Mouse (Mus musculus) adrenal gland, adult 8-10 months (tissue): Measurements from ENCODE around the gene Usp35. TPM values are rescaled to one million over a fixed set of nuclear protein-coding genes. Genes with fewer than 3 reads are reported as not detected.

Source experiments
- DNase-seq: peaks from one replicate; pipeline ENCODE4 v3.0.0; 2022
- total RNA-seq, 4 experiments: library from RNA; stranded (reverse); gene quantifications; 2 replicates each; pipeline ENCODE4 v1.2.4; 2022

The Usp35 gene
- total RNA-seq, 4 experiments from 2014 or later, result 10.8 to 29.5 (median 17.7) TPM

DNA sequence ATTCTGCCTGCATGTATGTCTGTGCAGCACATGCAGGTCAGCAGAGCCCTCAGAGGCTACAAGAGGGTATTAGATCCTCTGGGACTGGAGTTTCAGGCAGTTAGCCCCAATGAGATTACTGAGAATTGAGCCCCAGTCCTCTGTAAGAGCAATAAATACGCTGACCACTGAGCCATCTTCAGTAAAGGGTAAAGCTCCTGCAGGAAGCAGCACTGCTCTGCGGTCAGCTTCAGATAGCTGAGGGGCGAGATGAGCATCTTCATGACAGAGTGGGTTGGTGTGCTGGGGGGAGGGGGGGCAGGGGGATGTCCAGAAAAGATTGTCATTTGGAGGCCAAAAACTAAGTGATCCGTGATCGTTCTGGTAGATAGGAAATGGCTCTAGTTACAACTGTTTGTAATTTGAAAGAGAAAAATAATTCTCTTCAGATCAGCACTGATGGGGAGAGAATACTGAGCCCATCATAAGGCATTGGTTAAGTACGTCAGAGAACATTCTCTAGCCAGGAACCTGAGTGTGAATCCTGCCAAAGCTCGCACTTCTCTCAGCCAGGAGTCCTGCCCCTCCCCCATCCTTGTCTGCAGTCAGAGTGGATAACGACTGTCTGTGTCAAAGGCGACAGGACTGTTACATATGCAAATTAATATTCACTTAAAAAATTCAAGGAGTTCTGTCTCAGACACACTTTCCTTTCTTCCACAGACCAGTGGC is 14.4 kb upstream of the Usp35 start:
- DNase-seq, result no peak

DNA sequence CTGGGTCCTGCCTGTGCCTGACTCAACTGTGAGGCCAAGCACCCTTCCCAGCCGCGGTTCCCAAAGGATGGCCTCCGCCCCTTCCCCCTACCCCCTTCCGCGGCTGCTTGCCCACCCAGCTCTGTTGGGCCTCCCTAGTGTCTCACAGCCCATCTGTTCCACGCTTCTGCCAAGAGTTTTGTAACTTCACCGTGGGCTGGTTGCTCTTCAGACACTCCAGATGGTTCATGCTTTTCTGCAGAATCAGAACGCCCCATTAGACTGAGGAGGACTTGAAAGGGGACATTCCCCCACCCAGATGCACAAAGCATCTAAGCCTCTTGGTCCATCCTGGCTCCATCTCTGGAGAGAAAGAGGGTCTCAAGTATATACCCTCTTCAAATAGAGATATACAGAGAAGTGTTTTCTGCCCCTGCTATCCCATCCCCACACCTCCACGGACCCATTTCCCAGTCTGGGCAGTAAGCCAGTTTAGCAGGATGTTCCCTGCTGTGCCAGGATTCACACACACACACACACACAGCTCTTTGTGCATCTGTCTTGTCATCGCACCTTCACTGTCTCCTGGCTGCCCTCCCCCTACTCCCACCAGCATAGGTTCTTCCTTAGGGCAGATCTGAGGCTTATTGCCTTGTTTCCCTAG is 13.5 kb upstream of the Usp35 start:
- no peak for DNase-seq

DNA sequence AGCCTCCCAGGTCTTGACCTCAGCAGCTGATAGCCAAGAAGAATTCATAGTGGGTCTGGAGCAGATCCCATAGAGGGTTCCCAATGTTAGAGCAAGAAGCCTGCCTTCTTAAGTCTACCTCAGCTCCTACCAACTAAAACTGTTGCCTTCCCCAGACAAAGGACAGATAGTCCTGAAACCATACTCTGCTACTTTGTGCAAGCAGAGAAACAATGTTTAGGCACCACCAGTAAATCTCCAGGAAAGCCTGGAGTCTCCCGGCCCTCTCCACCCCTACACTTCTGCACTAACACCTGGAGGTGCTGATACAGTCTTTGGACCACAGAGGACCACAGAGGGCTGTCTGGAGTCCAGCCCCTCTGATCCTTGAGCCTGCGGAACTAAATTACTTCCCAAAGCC is 12.8 kb upstream of the Usp35 start:
- no peak for DNase-seq

DNA sequence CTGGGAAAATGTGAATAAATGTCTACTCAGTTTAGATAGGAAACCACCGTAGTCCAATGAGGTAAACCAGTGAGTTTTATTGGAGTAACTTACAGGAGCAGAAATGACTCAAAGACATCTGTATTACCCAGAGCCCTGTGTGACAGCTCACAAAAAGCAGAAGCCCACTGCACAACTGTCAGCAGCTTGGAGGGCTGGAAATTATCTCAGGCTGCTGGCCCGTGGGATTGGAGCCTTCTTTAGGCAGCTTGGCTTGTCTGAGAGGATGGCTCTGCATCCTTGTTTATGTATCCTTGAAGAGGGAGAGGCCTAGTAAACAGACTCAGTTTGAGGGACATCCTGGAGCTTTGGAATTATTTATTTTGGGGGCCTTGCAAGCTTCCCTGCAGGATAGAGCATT is 11.1 kb upstream of the Usp35 start:
- DNase-seq, result no peak

DNA sequence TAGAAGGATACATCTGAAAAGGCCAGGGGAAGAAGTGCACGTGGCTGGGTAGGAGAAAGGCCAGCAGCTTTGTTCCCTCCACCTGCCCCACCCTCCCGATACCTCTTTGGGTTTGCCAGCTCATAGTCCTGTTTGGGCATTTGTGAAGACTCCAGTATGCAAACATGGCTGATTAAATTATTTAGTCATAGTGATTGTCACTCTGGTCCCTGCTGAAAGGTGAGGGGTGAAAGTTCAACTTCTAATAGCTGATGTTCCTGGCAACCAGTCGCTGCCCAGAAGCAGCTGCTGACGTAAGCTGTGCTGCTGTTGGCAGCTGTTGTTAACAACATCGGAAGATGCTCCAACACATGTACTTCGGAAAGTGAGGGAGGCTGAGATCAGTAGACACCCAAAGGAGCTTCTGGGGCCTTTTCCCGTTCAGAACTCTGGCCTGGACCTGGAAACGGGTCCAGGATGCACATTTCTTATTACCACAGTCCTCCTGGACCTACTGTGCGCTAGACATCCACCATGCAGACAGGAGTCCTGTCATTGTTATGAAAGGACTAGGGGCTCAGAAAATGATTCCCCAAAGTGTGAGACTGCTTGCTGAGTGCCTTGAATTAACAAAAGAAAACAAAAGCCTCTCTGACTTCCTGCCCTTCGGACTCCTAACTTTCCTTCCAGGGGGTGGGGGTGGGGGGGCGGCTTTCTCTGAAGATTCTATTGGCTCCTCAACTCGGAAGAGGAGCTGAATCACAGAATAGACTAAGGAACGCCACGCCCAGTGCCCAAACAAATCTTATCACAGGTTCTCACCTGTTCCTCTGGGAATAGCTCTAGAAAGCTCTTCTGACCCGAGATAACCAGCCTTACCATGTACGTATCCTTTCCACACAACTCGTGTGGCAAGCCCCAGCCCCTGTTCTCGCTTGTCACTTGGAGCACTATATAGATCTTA is 9.4 kb upstream of the Usp35 start:
- DNase-seq, result no peak

DNA sequence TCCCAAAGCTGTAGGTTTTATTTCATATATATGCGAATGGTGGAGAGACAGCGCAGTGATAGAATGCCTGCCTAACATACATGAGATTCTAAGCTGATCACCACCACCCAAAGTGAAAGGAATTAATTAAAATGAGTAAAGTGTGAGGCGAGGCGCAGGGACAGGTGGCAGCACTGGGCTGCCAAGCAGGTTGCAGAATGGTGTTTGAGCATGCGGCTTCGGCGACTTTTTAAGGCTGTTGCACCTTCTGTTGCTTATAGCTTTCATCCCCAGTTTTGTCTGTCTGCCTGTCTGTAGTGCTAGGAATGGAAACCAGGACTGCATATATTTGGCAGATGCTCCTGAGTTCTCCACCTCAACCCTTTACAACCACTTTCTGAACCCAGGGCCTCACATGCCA is 7.8 kb upstream of the Usp35 start:
- no peak for DNase-seq

DNA sequence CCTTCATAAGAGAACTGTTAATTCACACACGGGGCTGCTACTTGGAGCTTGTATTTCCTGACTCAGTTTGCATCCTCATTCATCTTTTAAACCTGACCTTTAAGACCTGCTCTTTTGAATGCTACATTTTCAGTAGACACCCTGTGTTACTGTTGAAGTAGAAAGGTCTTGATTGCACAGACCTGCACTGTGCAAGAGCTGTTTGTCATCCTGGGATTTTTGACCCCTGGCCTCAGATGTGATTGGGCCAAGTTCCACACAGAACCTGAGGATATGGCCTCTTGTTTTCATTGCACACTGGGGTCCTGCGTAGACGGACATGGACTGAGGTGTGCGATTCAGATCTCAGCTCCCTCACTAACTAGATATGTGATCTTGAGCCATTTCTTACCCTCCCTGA is 6.8 kb upstream of the Usp35 start:
- no peak for DNase-seq

DNA sequence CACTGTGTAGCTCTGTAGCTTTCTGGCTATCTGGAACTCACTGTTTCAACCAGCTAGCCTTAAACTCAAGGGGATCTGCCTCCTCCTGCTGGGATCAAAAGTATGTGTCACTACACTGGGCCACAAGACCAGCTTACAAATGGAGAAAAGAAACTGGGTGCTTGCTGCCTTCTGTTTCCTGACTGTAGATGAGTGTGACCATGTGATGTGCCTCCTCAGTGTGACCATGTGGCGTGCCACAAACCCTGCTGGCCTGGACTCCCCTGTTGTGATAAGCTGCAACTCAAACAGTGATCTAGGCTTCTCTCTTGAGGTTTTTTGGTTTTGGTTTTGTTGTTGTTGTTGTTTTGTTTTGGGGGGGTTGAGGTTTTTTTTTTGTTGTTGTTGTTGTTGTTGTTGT is 4.9 kb upstream of the Usp35 start:
- DNase-seq, result no peak

DNA sequence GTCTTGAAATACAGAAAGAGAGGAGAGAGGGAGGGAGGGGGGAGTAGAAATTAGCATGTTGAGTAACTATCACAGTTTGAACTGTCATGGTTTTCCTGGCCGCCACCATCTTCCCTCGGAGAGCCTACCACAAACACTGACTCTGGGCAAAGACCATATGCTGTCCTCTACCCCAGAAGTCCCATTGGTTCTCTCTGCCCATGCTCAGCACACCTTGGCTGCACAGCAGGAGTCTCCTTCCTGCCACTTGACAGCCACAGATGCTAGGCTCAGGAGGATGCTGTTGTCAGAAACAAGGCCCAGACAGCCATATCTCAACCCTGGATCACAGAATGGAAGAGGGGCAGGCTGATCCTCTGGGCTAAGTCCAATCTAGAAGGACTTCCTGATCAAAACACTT is 2.6 kb upstream of the Usp35 start:
- no peak for DNase-seq

DNA sequence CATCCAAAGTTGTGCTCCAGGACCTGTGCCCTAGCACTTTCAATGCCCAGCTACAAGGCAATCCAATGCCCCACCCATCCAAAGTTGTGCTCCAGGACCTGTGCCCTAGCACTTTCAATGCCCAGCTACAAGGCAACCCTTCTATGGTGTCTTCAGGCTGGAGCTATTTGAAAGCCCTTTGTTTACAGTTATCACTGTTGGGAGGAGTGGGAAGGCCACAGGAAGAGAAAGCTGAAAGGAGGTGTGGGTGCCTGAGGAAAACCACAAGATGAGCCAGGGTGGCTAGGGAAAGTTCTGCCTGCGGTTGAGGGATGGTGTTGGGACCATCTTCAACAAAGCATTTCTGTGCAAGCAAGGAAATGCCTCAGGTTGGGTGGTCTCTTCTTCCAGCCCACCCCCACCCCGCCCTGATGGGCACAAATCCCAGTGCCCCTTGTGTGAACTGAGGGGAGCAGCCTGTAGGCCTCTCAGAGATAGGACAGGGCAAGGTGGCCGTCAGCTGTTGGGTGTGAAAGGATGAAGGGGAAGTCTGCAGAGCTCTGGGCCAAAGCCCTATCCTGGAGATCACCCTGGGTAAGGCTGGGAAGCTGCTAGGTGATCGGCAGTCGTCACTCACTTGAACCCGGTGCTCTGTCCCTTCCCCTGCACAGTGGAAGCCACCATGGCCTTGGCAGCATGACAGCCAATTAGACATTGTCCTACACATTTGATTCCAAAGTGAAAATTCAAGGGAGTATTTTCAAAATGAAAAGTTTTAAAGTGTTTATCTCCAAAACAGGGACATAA is 1.5 kb upstream of the Usp35 start:
- DNase-seq, result no peak

DNA sequence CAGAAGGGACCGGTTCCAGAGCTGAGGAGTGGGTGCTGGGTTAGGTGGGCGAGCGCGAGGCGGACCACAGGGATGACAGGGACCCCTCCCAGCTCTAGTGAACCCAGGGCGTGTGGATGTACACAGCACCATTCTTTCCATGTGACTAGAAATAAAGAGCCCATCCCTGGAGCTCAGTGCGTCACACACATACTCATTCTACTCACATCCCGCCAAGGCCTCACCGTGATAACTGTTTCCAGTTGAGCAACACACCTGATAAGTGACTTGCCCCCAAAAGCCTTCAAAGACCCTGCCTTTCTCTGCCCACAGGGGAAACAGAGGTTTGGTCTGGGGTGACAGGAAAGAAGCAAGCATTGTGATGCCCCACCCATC is 834 bp upstream of the Usp35 start:
- no peak for DNase-seq

DNA sequence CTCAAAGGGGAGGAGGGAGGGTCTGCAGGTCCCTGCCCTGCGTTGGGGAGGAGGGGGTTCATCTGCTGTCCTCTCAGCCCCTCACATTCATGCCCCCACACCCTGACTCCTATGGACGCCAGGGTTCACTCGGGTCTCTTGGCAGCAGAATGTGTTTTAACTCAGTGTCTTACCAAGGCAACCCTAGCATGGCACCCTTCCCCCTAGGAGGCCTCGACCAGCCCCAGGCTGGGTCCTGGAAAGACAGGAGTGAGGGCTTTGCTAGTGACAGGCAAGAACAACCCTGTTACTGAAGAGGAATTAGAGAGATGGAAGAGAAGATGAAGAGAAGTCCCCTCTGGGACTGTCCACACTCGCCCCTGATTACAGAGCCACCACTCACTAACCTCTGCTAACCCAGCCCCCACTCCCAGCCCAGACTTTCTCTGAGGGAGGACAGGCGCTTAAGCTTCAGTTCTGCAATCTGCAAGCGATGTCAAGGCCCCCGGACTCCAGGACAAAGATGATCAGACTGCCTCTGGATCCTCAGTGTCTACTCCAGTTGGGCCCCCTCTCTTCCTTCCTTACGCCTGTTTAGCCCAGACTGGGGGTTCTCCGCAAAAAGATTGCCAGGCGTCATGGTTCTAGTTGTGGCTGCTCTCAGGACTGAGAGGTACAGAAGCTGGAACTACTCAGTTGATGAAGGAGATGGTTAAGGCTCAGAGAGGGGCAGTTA is 732 bp downstream of the Usp35 start:
- DNase-seq, result no peak

DNA sequence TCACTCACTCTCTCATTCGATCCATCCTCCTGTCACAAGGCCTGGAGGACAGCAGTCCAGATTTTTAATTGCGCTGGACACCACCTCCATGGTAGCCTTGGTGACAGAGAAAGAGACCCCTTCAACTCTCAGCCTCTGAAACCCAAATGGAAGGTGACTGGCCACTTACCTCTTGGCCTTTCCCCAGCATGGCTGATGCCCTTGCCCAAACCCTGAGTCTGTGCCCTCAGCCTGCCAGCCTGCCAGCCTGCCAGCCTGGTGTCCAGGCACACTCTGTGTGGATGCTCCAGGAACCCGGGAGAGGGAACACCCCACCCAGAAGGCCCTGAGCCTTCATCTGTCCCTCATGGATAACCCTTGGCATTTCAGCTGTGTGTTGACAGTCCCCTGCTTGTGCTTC is 2.1 kb downstream of the Usp35 start:
- no peak for DNase-seq

DNA sequence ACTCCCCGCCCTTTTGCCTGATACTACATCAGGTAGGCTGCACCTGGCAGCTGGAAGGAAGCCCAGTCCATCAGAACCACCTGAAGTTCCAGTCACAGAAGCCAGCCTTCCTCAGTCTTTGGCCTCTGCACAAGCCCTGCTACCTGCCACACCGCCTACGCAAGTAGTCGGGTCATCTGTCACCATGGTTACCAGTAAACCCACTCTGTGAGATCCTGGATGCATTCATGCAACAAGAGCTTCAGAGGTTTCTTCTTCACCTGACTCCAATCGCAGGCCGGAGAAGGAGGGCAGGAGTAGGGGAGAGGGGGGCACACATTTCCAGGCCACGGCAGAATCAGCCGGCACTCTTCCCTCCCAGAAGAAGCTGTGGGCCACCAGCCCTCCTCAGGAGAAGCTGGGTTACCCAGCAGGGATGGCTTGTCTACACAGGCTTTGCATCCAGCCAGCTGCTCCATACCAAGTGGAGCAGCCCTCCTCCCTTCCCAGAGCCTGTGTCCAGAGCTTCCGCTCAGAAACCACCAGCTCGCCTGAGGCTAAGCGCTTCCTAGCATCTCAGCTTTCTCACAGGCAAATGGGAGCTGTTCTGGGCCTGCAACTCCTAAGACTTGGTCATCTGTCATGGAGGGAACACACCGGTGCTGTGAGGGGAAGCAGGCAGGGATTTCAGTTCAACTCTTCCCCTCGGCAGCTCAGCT is 2.8 kb downstream of the Usp35 start:
- no peak for DNase-seq

DNA sequence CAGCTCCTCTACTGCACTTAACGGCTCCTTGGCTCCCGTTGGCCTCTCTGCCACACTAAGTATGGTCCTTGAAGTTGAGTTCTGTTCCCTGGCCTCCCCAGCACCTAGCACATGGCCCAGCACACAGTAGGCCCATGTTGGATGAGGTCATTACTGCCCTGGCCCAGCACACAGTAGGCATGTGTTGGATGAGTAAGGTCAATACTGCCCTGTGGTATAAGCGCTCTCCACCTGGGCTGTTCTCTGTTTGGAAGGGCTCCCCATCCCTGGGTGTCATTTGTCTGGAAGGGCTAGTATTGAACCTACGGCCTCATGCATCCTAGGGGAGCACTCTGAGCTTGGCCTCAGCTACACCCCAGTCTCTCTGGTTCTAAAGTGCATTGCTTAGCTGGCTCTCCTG is 4.4 kb downstream of the Usp35 start:
- no peak for DNase-seq

DNA sequence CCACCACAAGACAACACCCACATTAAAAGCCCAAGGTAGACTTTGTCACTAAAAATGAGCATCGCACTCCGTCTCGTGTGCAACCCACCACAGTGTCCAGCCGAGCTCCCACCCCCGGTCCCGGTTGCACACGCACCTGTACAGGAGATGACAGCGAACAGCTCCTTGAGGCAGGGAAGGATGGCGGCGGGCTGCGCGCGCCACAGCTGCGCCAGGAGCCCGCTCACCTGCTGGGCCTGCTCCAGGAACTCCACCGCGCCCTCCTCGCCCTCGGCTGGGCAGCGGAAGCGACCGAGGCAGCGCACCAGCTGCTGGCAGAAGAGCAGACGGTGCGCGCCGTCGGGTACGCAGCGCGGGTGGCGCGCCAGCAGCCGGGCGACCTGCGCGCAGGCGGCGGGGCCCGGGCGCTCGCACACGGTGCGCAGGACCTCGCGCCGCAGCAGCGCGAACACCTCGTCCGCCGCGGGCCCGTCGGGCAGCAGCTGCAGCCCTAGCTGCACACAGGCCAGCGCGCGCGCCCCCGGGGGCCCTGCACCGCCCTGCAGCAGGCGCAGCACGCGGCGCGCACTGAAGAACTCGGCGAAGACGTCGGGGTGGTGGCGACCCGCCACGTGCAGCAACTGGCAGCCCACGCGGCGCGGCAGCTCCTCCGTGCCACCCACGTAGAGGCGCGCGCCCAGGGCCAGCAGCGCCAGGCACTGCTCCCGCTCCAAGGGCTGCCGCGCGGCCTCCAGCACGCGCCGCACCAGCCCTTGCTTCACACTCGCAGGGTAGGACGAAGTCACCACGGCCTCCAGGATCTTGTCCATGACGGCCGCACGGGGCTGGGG is 6.4 kb downstream of the Usp35 start:
- DNase-seq, result no peak

DNA sequence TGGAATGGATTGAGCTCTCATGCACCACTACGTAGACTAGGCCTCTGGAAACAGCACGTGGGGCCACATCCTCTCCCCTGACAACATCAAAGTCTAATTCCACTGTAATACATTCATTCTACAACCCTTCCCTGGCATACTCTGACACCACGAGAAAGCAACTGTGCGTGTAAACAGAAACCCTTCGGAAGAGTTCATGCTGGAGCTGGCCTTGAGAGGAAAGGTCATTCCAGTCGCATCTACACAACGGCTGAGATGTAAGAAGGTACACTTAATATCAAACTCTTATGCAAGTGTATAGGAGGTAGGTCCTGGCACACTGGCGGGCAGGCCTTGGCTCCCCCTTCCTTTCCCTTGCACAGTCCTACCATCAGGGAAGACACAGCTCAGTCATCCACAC is 7.5 kb downstream of the Usp35 start:
- DNase-seq, result no peak

DNA sequence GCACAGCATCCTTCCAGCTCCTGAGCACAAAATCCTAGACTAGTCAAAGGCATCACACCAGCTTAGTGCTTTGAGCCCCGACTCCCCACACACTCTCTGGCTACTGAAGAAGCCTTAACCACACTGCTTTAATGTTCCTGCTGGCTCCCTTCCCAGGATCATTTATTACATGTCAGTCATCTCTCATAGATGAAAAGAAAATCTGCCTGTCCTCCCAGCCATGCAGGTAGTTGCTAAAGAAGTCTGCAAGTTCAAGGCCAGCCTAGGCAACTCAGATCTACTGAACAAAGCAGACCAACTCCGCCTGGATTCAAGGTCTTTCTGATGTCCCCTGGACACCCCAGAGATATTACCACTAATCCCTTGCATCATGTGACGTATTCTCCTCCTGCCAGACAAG is 14.1 kb downstream of the Usp35 start:
- DNase-seq, result peak; percentile 56

DNA sequence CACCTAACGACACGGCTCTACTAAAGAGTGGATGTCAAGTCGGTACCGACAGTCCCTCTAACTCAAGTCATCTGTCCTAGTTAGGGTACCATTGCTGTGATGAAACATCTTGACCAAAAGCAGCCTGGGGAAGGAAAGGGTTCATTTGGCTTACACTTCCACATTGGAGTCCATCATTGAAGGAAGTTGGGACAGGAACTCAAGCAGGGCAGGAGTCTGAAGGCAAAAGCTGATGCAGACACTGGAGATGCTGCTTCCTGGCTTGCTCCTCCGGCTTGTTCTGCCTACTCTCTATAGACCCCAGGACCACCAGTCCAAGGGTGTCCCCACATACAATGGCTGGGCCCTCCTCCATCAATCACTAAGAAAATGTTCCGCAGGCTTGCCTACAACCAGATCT is 16.2 kb downstream of the Usp35 start:
- DNase-seq, result no peak

DNA sequence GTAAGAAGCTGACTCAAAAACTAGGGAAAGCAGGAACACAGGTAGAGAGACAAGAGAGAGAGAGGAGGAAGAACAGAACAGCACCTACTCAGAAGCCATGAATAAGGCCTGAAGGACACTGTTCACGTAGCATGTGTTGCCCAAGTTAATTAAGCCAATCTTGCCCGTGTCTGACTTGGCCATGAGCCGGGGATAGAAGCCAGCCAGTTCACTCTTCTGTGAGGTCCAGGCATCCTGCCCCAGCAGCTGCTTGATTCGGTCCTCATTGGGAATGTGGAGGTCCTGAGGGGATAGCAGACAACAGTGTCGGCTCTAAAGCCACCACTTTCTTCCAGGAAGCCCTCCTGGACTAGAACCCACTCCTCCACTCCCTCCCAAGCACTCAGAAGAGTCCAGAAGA is 17.2 kb downstream of the Usp35 start:
- DNase-seq, result no peak
